Mouse (Mus musculus) C2C12 (cell line): ENCODE data around the gene Sncg.

ENCODE experiments used
- CEBPB ChIP-seq: IDR thresholded peaks from one replicate; pipeline ENCODE4 v1.6.1; 2011; ENCODE audit warnings: low read depth, mild to moderate bottlenecking, control low read depth, moderate library complexity
- CTCF ChIP-seq: IDR thresholded peaks from one replicate; pipeline ENCODE4 v1.5.1; 2011; ENCODE audit not compliant: control insufficient read depth, insufficient read depth, insufficient read length
- USF1 ChIP-seq: IDR thresholded peaks from one replicate; pipeline ENCODE4 v1.6.1; 2011; ENCODE audit warnings: low read depth, mild to moderate bottlenecking, control low read depth, moderate library complexity

GRCm38 (mm10) chr14:34393295-34393694 is 18.7 kb upstream of the Sncg start:
- TF ChIP-seq CTCF (no peak), CEBPB (no peak), USF1 (no peak)
